Mouse (Mus musculus): ENCODE results near the gene 2010315B03Rik. TPM values are rescaled to one million over a fixed set of nuclear protein-coding genes. Genes with fewer than 3 reads are reported as not detected.

Gene 2010315B03Rik
- total and polyA plus RNA-seq, 3 experiments = 3.2 to 12.5 (median 9.6) TPM

DNA sequence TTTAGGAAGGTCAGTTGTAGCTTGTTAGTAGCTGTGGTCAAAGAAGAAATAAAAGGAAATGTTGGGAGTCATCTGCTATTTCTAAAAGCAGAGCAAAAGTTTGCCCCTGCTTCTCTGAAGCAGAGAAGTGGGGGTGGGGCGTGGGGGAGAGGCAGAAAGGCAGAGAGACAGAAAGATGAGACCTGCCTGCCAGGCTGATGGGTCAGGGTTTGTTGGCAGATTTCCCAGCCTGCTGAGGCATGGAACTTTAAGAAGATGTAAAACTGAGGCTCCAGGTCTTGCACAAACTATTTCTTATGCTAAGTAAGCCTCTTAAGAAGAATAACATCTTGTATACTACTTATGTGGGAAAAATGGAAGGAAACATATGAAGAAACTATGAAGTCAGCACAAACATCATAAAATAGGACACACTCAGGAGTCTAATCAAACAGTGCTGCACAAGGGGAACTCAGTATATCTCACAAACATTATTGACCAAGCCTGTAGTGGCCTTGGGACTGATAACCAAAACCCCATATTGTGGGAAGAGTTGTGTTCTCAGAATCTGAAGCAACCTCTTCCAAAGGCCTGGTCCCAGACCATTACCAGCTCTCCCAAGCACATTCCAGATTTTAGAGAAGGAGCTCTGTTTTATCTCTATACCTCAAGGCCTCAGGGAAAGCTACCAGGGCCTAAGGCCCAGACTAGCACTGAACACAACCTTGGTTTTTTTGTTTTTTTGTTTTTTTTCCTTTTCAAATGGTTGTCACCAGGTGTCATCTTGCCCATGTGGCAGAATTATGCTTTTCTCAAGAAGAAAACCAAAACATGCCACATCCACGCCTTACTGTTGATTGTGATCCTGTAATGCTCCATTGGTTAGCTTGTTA lies 31.7 kb downstream of the 2010315B03Rik start:
- H3K27me3 ChIP-seq (ENCODE audit: control insufficient read depth, insufficient read depth, low read length) = no peaks in the 10 kb centered on the region
- no peak for DNase-seq
- WGBS = 69% methylated on average over 2 of the region's 2 CpGs
- no peak overlapping the region for H3K27ac ChIP-seq
- H3K79me2 ChIP-seq (replicated peaks; ENCODE audit: control insufficient read depth, insufficient read depth, low read length) = peaks cover 8% of the 10 kb centered on the region
- peak overlapping the region; percentile 80 for H3K4me3 ChIP-seq
- H3K36me3 ChIP-seq (ENCODE audit: control insufficient read depth, insufficient read depth, low read length) = no peaks in the 10 kb centered on the region; the same call in 1 of the 2 replicates
- H3K9ac ChIP-seq (ENCODE audit: low read depth, low read length) = no peak overlapping the region
- intact Hi-C loops (cut with DNase I) = no loop called here
- TF ChIP-seq CTCF (IDR thresholded peaks at IDR 0.05) = no peak
- TF ChIP-seq POLR2A (IDR thresholded peaks at IDR 0.05; ENCODE audit: insufficient read depth, low read depth, low read length) = no peak
- no peak for TF ChIP-seq EP300 (IDR thresholded peaks at IDR 0.05; ENCODE audit: insufficient read depth, low read depth, low read length)
- H3K4me1 ChIP-seq (ENCODE audit: control insufficient read depth, insufficient read depth, low read length) = peaks cover 1% of the 10 kb centered on the region; the same call in 1 of the 2 replicates

DNA sequence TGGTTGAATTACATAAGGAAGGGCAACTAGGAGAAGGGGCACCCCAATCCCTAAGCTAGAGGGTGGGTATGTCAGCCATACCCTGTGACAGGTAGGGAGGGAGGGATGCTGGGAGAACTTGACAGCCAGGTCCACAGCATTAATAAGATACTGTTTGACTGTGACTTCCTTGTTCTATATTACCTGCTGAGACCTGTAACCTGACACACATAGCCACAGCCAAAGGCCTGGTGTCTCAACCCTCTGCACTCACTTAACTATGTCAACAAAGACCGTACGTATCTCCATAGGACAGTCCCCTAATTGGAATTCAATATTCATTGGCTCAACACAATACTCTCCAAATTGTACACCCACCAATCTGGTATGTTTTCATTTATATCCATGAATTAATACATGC lies 33.2 kb downstream of the 2010315B03Rik start:
- Histone ChIP-seq H3K4me3 (no peak overlapping the region), H3K27ac (no peak overlapping the region), H3K27me3 (ENCODE audit: control insufficient read depth, insufficient read depth, low read length) (no peaks in the 10 kb centered on the region), H3K36me3 (ENCODE audit: control insufficient read depth, insufficient read depth, low read length) (no peaks in the 10 kb centered on the region; the same call in 1 of the 2 replicates), H3K4me1 (ENCODE audit: control insufficient read depth, insufficient read depth, low read length) (peaks cover 1% of the 10 kb centered on the region; the same call in 1 of the 2 replicates), H3K79me2 (replicated peaks; ENCODE audit: control insufficient read depth, insufficient read depth, low read length) (peaks cover 9% of the 10 kb centered on the region), H3K9ac (ENCODE audit: low read depth, low read length) (no peak overlapping the region)
- 39% methylated on average over 2 of the region's 2 CpGs for WGBS
- intact Hi-C loops (cut with DNase I) = loop anchor here (5.0 kb wide), 2 partner anchors 148 to 557 kb away; no protein-coding TSS in a partner anchor
- TF ChIP-seq POLR2A (IDR thresholded peaks at IDR 0.05; ENCODE audit: insufficient read depth, low read depth, low read length) (no peak), EP300 (IDR thresholded peaks at IDR 0.05; ENCODE audit: insufficient read depth, low read depth, low read length) (no peak), CTCF (IDR thresholded peaks at IDR 0.05) (no peak)
- no peak for DNase-seq

DNA sequence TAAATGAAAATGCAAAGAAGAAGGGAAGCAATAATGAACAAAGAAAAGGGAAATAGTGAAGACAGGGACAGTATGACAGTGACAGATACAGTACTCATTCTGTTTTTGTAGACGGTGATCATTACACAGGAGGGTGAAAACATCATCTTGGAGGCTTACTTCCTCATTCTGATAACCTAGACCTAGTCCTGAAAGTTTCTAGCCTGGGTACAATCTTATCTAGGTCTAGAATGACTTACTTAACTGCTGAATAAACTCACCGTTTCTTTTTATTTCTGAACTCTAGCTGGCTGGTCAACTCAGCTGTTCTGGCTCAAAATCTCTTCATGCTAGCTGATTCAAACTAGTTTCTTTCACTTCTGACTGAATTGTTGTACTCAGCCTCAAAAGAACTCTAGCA lies 37.4 kb downstream of the 2010315B03Rik start:
- intact Hi-C loops (cut with DNase I) = loop anchor here (5.0 kb wide), 2 partner anchors 152 to 553 kb away; no protein-coding TSS in a partner anchor
- Histone ChIP-seq H3K4me3 (no peak overlapping the region), H3K27me3 (ENCODE audit: control insufficient read depth, insufficient read depth, low read length) (no peaks in the 10 kb centered on the region), H3K27ac (no peak overlapping the region), H3K36me3 (ENCODE audit: control insufficient read depth, insufficient read depth, low read length) (peaks cover 4% of the 10 kb centered on the region), H3K4me1 (ENCODE audit: control insufficient read depth, insufficient read depth, low read length) (no peaks in the 10 kb centered on the region), H3K9ac (ENCODE audit: low read depth, low read length) (no peak overlapping the region), H3K79me2 (replicated peaks; ENCODE audit: control insufficient read depth, insufficient read depth, low read length) (peaks cover 11% of the 10 kb centered on the region)
- WGBS = 65% methylated on average over 2 of the region's 2 CpGs
- TF ChIP-seq EP300 (IDR thresholded peaks at IDR 0.05; ENCODE audit: insufficient read depth, low read depth, low read length) = no peak
- TF ChIP-seq POLR2A (IDR thresholded peaks at IDR 0.05; ENCODE audit: insufficient read depth, low read depth, low read length) = no peak
- no peak for TF ChIP-seq CTCF (IDR thresholded peaks at IDR 0.05)
- DNase-seq = no peak

DNA sequence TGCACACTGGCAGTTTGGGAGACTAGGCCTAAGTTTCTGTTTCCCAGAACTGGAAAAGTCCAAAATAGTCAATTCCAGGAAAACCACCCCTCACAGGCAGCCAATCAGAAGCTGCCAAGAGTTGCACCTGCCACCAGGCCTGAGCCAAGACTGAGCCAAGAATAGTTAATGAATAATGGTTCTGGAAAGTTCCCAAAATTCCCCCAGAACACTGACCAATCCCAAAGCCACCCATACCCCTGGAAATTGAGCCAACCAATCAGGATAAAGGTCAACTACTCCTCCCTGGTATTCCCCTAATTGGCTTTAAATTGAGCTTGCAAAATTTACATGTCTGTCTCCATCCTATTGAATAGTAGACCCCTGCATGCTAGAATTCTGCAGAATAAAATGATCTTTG lies 39.3 kb downstream of the 2010315B03Rik start:
- Histone ChIP-seq H3K36me3 (ENCODE audit: control insufficient read depth, insufficient read depth, low read length) (peaks cover 17% of the 10 kb centered on the region), H3K4me3 (no peak overlapping the region), H3K27me3 (ENCODE audit: control insufficient read depth, insufficient read depth, low read length) (no peaks in the 10 kb centered on the region), H3K27ac (no peak overlapping the region), H3K4me1 (ENCODE audit: control insufficient read depth, insufficient read depth, low read length) (no peaks in the 10 kb centered on the region), H3K9ac (ENCODE audit: low read depth, low read length) (no peak overlapping the region), H3K79me2 (replicated peaks; ENCODE audit: control insufficient read depth, insufficient read depth, low read length) (peaks cover 6% of the 10 kb centered on the region)
- no peak for TF ChIP-seq EP300 (IDR thresholded peaks at IDR 0.05; ENCODE audit: insufficient read depth, low read depth, low read length)
- TF ChIP-seq POLR2A (IDR thresholded peaks at IDR 0.05; ENCODE audit: insufficient read depth, low read depth, low read length) = no peak
- TF ChIP-seq CTCF (IDR thresholded peaks at IDR 0.05) = no peak
- intact Hi-C loops (cut with DNase I) = loop anchor here (5.0 kb wide), 1 partner anchor 54 kb away; no protein-coding TSS in a partner anchor
- DNase-seq = no peak

DNA sequence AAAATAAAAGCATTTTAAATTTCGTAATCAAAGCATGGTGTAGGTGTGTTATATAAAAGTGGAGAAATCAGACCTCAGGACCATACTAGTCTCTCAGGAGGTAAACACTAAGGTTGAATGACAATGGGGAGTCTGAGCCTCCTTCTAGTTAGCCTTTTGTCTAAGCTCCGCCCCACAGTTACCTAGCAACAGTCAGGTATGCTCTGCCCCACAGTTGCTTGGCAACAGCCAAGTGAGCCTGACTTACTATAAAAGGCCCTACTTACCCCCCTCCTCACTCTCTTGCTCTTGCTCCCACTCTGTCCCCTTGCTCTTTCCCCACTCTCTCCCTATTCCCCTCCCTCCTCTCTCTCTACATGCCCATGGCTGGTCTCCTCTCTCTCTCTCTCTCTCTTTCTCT lies 44.6 kb downstream of the 2010315B03Rik start:
- Histone ChIP-seq H3K36me3 (ENCODE audit: control insufficient read depth, insufficient read depth, low read length) (peaks cover 17% of the 10 kb centered on the region), H3K27ac (no peak overlapping the region), H3K4me1 (ENCODE audit: control insufficient read depth, insufficient read depth, low read length) (no peaks in the 10 kb centered on the region), H3K9ac (ENCODE audit: low read depth, low read length) (no peak overlapping the region), H3K4me3 (no peak overlapping the region), H3K79me2 (replicated peaks; ENCODE audit: control insufficient read depth, insufficient read depth, low read length) (no peaks in the 10 kb centered on the region; the same call in 1 of the 2 replicates), H3K27me3 (ENCODE audit: control insufficient read depth, insufficient read depth, low read length) (no peaks in the 10 kb centered on the region)
- TF ChIP-seq EP300 (IDR thresholded peaks at IDR 0.05; ENCODE audit: insufficient read depth, low read depth, low read length) = no peak
- no peak for TF ChIP-seq POLR2A (IDR thresholded peaks at IDR 0.05; ENCODE audit: insufficient read depth, low read depth, low read length)
- TF ChIP-seq CTCF (IDR thresholded peaks at IDR 0.05) = no peak
- no peak for DNase-seq
- 34% methylated on average over 2 of the region's 2 CpGs for WGBS
- intact Hi-C loops (cut with DNase I) = no loop called here

DNA sequence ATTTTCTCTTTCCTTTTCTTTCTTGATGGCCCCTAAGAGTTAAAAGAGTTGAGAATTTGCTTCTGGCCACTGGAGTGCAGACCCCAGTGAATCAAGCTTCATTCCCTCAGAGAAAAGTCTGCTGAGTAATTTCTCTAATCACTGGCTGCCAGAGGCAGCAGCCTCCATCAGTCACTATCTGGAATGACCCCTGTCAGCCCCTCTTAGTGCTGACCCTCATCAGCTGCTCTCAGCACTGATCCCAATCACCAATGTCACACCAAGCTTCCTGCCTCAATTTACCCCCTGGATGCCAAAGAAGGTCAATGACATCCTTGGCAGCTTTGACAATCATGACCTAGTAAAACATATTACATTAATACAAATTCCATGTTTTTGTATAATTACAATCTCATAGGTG lies 45.0 kb downstream of the 2010315B03Rik start:
- H3K36me3 ChIP-seq (ENCODE audit: control insufficient read depth, insufficient read depth, low read length) = peaks cover 17% of the 10 kb centered on the region
- no peak for TF ChIP-seq EP300 (IDR thresholded peaks at IDR 0.05; ENCODE audit: insufficient read depth, low read depth, low read length)
- no peak for TF ChIP-seq POLR2A (IDR thresholded peaks at IDR 0.05; ENCODE audit: insufficient read depth, low read depth, low read length)
- TF ChIP-seq CTCF (IDR thresholded peaks at IDR 0.05) = no peak
- intact Hi-C loops (cut with DNase I) = no loop called here
- no peaks in the 10 kb centered on the region for H3K4me1 ChIP-seq (ENCODE audit: control insufficient read depth, insufficient read depth, low read length)
- no peak overlapping the region for H3K4me3 ChIP-seq
- DNase-seq = no peak
- H3K9ac ChIP-seq (ENCODE audit: low read depth, low read length) = no peak overlapping the region
- H3K79me2 ChIP-seq (replicated peaks; ENCODE audit: control insufficient read depth, insufficient read depth, low read length) = no peaks in the 10 kb centered on the region; the same call in 1 of the 2 replicates
- no peaks in the 10 kb centered on the region for H3K27me3 ChIP-seq (ENCODE audit: control insufficient read depth, insufficient read depth, low read length)
- H3K27ac ChIP-seq = no peak overlapping the region

All from heart, adult 2 months (tissue).